Mouse (Mus musculus): ENCODE measurements around the gene Ebf1.

DNA sequence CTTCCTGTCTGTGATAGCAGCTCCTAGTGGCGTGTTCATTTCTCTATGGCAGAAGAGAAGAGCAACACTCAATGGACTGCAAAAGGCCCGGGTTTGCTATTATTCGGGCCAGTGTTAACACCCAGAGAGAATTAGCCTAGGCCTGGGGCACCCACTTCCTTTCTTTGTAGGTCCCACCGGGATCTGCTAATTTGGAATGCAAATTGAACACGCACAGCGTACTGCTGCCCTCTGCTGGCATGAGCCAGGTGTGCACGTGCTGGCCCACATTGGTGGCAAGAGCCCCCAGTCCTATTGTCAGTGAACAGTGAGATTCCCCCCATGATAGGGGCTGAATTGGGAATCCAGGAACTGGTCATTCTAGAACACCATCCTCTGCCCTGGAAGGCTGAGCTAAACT lies 391.0 kb downstream of the Ebf1 start:
- TF ChIP-seq TAL1 (IDR thresholded peaks at IDR 0.05; ENCODE audit: low read length) (no peak), MAFK (IDR thresholded peaks at IDR 0.05; ENCODE audit: borderline replicate concordance, low read depth, low read length) (no peak)

All from MEL (cell line).